Mouse (Mus musculus): ENCODE measurements around the gene Ccdc171.
"Not testable (repeated sequence)": the region's sequence is repeated elsewhere in the genome, so short reads cannot be mapped to it uniquely, and the experiment has no call there.

Ccdc171 gene

GRCm38 (mm10) chr4:83656571-83656970 is 131.2 kb downstream of the Ccdc171 start:
- DNase-seq (ENCODE audit: low read depth, low spot score), result no peak

- no peak for DNase-seq (ENCODE audit: low read depth, low spot score)
Measured at GRCm38 (mm10) chr4:83657021-83657420, 131.7 kb downstream of the Ccdc171 start.

- DNase-seq (ENCODE audit: low read depth, low spot score), result no peak
Measured at GRCm38 (mm10) chr4:83658415-83658814, 133.1 kb downstream of the Ccdc171 start.

GRCm38 (mm10) chr4:83659411-83659810 is 134.1 kb downstream of the Ccdc171 start:
- DNase-seq (ENCODE audit: low read depth, low spot score), result no peak

- DNase-seq (ENCODE audit: low read depth, low spot score), result no peak
Measured at GRCm38 (mm10) chr4:83661519-83662271, 136.3 kb downstream of the Ccdc171 start.

- DNase-seq (ENCODE audit: low read depth, low spot score), result no peak
Measured at GRCm38 (mm10) chr4:83662301-83662700, 137.0 kb downstream of the Ccdc171 start.

- DNase-seq (ENCODE audit: low read depth, low spot score), result no peak
Measured at GRCm38 (mm10) chr4:83669552-83669951, 144.2 kb downstream of the Ccdc171 start.

- DNase-seq (ENCODE audit: low read depth, low spot score), result not testable (repeated sequence)
Measured at GRCm38 (mm10) chr4:83675308-83675707, 150.0 kb downstream of the Ccdc171 start.

- peak; percentile 80 for DNase-seq (ENCODE audit: low read depth, low spot score)
Measured at GRCm38 (mm10) chr4:83676444-83676843, 151.1 kb downstream of the Ccdc171 start.

GRCm38 (mm10) chr4:83681081-83681480 is 155.7 kb downstream of the Ccdc171 start:
- DNase-seq (ENCODE audit: low read depth, low spot score), result no peak

- no peak for DNase-seq (ENCODE audit: low read depth, low spot score)
Measured at GRCm38 (mm10) chr4:83682866-83683265, 157.5 kb downstream of the Ccdc171 start.

GRCm38 (mm10) chr4:83700190-83700589 is 174.8 kb downstream of the Ccdc171 start:
- DNase-seq (ENCODE audit: low read depth, low spot score), result no peak

GRCm38 (mm10) chr4:83716996-83717395 is 191.7 kb downstream of the Ccdc171 start:
- no peak for DNase-seq (ENCODE audit: low read depth, low spot score)

- no peak for DNase-seq (ENCODE audit: low read depth, low spot score)
Measured at GRCm38 (mm10) chr4:83719816-83720215, 194.5 kb downstream of the Ccdc171 start.

- no peak for DNase-seq (ENCODE audit: low read depth, low spot score)
Measured at GRCm38 (mm10) chr4:83725136-83725535, 199.8 kb downstream of the Ccdc171 start.

GRCm38 (mm10) chr4:83739137-83739890 is 214.0 kb downstream of the Ccdc171 start:
- no peak for DNase-seq (ENCODE audit: low read depth, low spot score)

GRCm38 (mm10) chr4:83739891-83740277 is 214.5 kb downstream of the Ccdc171 start:
- DNase-seq (ENCODE audit: low read depth, low spot score), result no peak

GRCm38 (mm10) chr4:83742806-83743460 is 217.6 kb downstream of the Ccdc171 start:
- no peak for DNase-seq (ENCODE audit: low read depth, low spot score)

- no peak for DNase-seq (ENCODE audit: low read depth, low spot score)
Measured at GRCm38 (mm10) chr4:83775136-83775535, 249.8 kb downstream of the Ccdc171 start.

GRCm38 (mm10) chr4:83780044-83780443 is 254.7 kb downstream of the Ccdc171 start:
- no peak for DNase-seq (ENCODE audit: low read depth, low spot score)

- DNase-seq (ENCODE audit: low read depth, low spot score), result no peak
Measured at GRCm38 (mm10) chr4:83785115-83785514, 259.8 kb downstream of the Ccdc171 start.

- DNase-seq (ENCODE audit: low read depth, low spot score), result no peak
Measured at GRCm38 (mm10) chr4:83791811-83792210, 266.5 kb downstream of the Ccdc171 start.

Measured in telencephalon, adult 2 months (tissue).